Mouse (Mus musculus): ENCODE measurements around the gene Slc29a4. TPM values are rescaled to one million over a fixed set of nuclear protein-coding genes. Genes with fewer than 3 reads are reported as not detected.

Slc29a4 gene
- total and polyA plus RNA-seq, 2 experiments, result 0.04 TPM; not detected in 1

DNA sequence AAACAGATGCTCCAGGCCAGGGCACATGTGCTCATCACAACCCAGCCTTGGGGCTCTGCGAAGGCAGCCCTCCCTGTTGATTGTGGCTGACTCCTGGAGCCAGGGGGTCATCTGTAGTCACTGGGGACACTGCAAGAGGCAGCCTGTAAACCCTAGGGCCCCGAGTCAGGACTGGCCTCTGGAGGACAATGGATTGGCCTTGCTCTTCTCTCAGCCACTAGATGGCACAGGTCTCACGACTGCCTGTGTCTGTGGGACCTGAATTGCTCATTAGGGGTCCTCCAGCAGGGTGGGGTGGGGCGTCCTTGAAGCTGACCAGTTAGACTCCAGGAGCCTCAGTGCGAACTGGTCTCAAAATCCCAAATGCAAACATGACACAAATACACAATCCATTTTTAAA lies 19.2 kb upstream of the Slc29a4 start:
- peak; percentile 49; the same call in 1 of the 2 replicates for TF ChIP-seq CTCF (IDR thresholded peaks at IDR 0.05; ENCODE audit: low read depth, low read length)
- no peak for TF ChIP-seq POLR2A (IDR thresholded peaks at IDR 0.05; ENCODE audit: extremely low read depth, insufficient read depth, low read length)
- Histone ChIP-seq H3K79me2 (ENCODE audit: control insufficient read depth, insufficient read depth, low read length) (no peaks in the 10 kb centered on the region), H3K4me1 (ENCODE audit: control insufficient read depth, insufficient read depth, low read length) (peaks cover 2% of the 10 kb centered on the region; the same call in 1 of the 2 replicates), H3K9ac (ENCODE audit: low read depth, low read length) (no peak overlapping the region), H3K36me3 (ENCODE audit: control insufficient read depth, insufficient read depth, low read length) (peaks cover 3% of the 10 kb centered on the region; the same call in 1 of the 2 replicates), H3K27ac (replicated peaks; ENCODE audit: insufficient read depth, low read depth, low read length) (no peak overlapping the region), H3K4me3 (ENCODE audit: insufficient read depth, low read depth, low read length) (no peak overlapping the region), H3K27me3 (ENCODE audit: control insufficient read depth, insufficient read depth, low read length) (no peaks in the 10 kb centered on the region)
- DNase-seq (ENCODE audit: extremely low read depth, low read depth, low spot score), result no peak
- WGBS, result 28% methylated on average over 5 of the region's 5 CpGs

DNA sequence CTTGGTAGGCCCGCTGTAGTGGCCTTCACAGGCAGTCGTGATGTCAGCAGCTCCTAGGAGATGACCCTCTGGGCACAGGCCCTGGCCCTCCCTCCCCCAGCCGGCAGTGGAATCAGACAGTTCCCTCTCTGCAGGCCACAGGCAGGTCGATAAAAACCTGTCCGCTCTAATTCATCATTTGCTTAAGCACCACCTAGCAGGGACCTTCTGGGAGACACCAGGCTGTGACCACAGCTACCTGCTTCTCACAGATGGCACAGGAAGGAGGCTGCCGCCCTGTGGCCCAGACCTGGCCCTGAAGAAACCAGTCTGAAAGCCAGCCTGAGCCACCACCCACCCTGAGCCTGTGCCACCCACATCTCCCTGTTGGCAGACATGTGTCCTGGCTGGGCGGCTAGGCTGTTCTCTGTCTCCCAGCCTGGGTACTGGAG lies 14.2 kb upstream of the Slc29a4 start:
- Histone ChIP-seq H3K4me3 (ENCODE audit: insufficient read depth, low read depth, low read length) (no peak overlapping the region), H3K9ac (ENCODE audit: low read depth, low read length) (no peak overlapping the region), H3K79me2 (ENCODE audit: control insufficient read depth, insufficient read depth, low read length) (no peaks in the 10 kb centered on the region), H3K27me3 (ENCODE audit: control insufficient read depth, insufficient read depth, low read length) (no peaks in the 10 kb centered on the region), H3K27ac (replicated peaks; ENCODE audit: insufficient read depth, low read depth, low read length) (no peak overlapping the region), H3K36me3 (ENCODE audit: control insufficient read depth, insufficient read depth, low read length) (no peaks in the 10 kb centered on the region), H3K4me1 (ENCODE audit: control insufficient read depth, insufficient read depth, low read length) (peaks cover 2% of the 10 kb centered on the region; the same call in 1 of the 2 replicates)
- 26% methylated on average over 7 of the region's 7 CpGs for WGBS
- peak; percentile 41 for DNase-seq (ENCODE audit: extremely low read depth, low read depth, low spot score)
- TF ChIP-seq CTCF (IDR thresholded peaks at IDR 0.05; ENCODE audit: low read depth, low read length) (no peak), POLR2A (IDR thresholded peaks at IDR 0.05; ENCODE audit: extremely low read depth, insufficient read depth, low read length) (no peak)

DNA sequence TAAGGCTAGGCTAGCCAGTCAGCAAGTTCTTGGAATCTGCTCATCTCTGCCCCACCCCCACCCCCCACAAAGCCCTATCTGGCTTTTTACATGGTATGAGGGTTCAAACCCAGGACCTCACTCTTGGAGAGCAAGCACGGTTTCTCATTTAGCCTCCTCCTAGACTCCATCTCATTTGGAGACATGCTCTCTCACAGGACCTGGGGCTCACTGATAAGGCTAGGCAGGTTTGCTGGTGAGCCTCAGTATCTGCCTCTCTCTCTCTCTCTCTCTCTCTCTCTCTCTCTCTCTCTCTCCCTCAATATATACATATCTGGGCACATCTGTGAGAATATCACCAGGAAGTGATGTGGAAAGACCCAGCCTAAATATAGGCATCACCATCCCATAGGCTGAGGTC lies 13.2 kb upstream of the Slc29a4 start:
- H3K4me1 ChIP-seq (ENCODE audit: control insufficient read depth, insufficient read depth, low read length), result peaks cover 2% of the 10 kb centered on the region; the same call in 1 of the 2 replicates
- H3K9ac ChIP-seq (ENCODE audit: low read depth, low read length), result no peak overlapping the region
- DNase-seq (ENCODE audit: extremely low read depth, low read depth, low spot score), result no peak
- no peaks in the 10 kb centered on the region for H3K27me3 ChIP-seq (ENCODE audit: control insufficient read depth, insufficient read depth, low read length)
- no peak overlapping the region for H3K4me3 ChIP-seq (ENCODE audit: insufficient read depth, low read depth, low read length)
- no peaks in the 10 kb centered on the region for H3K36me3 ChIP-seq (ENCODE audit: control insufficient read depth, insufficient read depth, low read length)
- no peaks in the 10 kb centered on the region for H3K79me2 ChIP-seq (ENCODE audit: control insufficient read depth, insufficient read depth, low read length)
- 93% methylated on average over 1 of the region's 1 CpGs for WGBS
- H3K27ac ChIP-seq (replicated peaks; ENCODE audit: insufficient read depth, low read depth, low read length), result no peak overlapping the region
- no peak for TF ChIP-seq POLR2A (IDR thresholded peaks at IDR 0.05; ENCODE audit: extremely low read depth, insufficient read depth, low read length)
- no peak for TF ChIP-seq CTCF (IDR thresholded peaks at IDR 0.05; ENCODE audit: low read depth, low read length)

DNA sequence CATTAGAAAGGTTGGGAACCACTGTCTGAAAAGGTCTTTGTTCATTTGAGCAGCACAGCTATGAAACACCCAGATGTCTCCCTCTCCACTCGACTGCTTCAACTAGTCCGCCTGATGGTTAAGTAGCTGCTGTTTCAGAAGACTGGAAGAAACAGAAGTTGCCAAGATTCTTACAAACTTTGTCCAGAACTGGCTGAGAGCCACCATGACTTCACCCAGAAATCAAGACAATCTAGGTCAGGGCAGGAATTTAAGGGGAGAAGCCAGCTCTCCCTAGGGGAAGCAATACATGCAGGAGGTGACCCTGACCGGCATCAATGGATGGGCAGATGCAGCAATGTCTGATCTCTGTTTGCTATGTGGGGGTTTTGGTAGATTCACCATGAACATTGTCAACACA lies 10.4 kb upstream of the Slc29a4 start:
- no peaks in the 10 kb centered on the region for H3K36me3 ChIP-seq (ENCODE audit: control insufficient read depth, insufficient read depth, low read length)
- H3K4me1 ChIP-seq (ENCODE audit: control insufficient read depth, insufficient read depth, low read length), result peaks cover 2% of the 10 kb centered on the region; the same call in 1 of the 2 replicates
- DNase-seq (ENCODE audit: extremely low read depth, low read depth, low spot score), result no peak
- no peaks in the 10 kb centered on the region for H3K27me3 ChIP-seq (ENCODE audit: control insufficient read depth, insufficient read depth, low read length)
- no peak overlapping the region for H3K4me3 ChIP-seq (ENCODE audit: insufficient read depth, low read depth, low read length)
- TF ChIP-seq CTCF (IDR thresholded peaks at IDR 0.05; ENCODE audit: low read depth, low read length), result no peak
- TF ChIP-seq POLR2A (IDR thresholded peaks at IDR 0.05; ENCODE audit: extremely low read depth, insufficient read depth, low read length), result no peak
- no peaks in the 10 kb centered on the region for H3K79me2 ChIP-seq (ENCODE audit: control insufficient read depth, insufficient read depth, low read length)
- 88% methylated on average over 3 of the region's 3 CpGs for WGBS
- H3K27ac ChIP-seq (replicated peaks; ENCODE audit: insufficient read depth, low read depth, low read length), result no peak overlapping the region
- no peak overlapping the region for H3K9ac ChIP-seq (ENCODE audit: low read depth, low read length)

DNA sequence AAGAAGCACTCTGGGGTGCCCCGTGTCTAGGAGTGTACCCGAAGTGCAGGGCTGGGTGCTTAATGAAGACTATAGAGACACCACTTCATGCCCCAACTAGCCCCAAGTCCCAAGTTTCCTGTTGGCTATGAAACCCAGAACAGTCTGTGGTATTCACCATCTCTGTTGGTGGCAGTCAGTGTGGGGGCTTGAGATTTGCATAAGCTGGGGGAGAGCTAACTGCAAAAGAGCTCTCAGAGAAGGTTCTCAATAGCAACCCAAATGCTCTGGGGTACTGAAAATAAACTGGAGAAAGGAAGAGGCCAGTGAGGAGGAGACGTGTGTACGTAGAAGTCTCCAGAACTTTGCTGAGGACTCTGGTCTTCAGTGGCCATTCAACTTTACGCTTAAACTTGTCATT lies 9.8 kb upstream of the Slc29a4 start:
- no peak overlapping the region for H3K4me3 ChIP-seq (ENCODE audit: insufficient read depth, low read depth, low read length)
- no peaks in the 10 kb centered on the region for H3K36me3 ChIP-seq (ENCODE audit: control insufficient read depth, insufficient read depth, low read length)
- TF ChIP-seq CTCF (IDR thresholded peaks at IDR 0.05; ENCODE audit: low read depth, low read length), result no peak
- TF ChIP-seq POLR2A (IDR thresholded peaks at IDR 0.05; ENCODE audit: extremely low read depth, insufficient read depth, low read length), result no peak
- H3K9ac ChIP-seq (ENCODE audit: low read depth, low read length), result no peak overlapping the region
- no peak overlapping the region for H3K27ac ChIP-seq (replicated peaks; ENCODE audit: insufficient read depth, low read depth, low read length)
- no peak for DNase-seq (ENCODE audit: extremely low read depth, low read depth, low spot score)
- no peaks in the 10 kb centered on the region for H3K79me2 ChIP-seq (ENCODE audit: control insufficient read depth, insufficient read depth, low read length)
- WGBS, result 93% methylated on average over 5 of the region's 5 CpGs
- H3K4me1 ChIP-seq (ENCODE audit: control insufficient read depth, insufficient read depth, low read length), result peaks cover 2% of the 10 kb centered on the region; the same call in 1 of the 2 replicates
- no peaks in the 10 kb centered on the region for H3K27me3 ChIP-seq (ENCODE audit: control insufficient read depth, insufficient read depth, low read length)

DNA sequence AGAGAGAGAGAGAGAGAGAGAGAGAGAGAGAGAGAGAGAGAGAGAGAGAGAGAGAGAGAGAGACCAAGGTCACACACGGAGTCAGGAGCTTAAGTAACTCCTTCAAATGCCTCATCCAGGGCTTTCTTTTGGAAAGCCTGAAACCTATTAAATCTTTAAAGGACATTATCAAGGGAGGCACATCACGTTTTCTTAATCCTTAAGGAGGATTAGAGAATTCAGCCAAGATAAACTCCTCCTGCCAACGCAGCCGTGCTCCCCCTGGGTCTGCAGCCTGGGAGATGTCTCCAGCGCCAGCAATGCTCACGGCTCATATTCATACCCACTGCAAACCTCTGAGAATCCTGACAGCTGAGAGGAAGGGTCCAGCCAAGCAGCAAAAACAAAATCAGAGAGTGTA lies 3.4 kb upstream of the Slc29a4 start:
- 50% methylated on average over 6 of the region's 6 CpGs for WGBS
- H3K9ac ChIP-seq (ENCODE audit: low read depth, low read length), result no peak overlapping the region

More for the DNA sequence above, 3.4 kb upstream of the Slc29a4 start:
- Histone ChIP-seq H3K4me1 (ENCODE audit: control insufficient read depth, insufficient read depth, low read length) (no peaks in the 10 kb centered on the region), H3K4me3 (ENCODE audit: insufficient read depth, low read depth, low read length) (no peak overlapping the region), H3K27me3 (ENCODE audit: control insufficient read depth, insufficient read depth, low read length) (no peaks in the 10 kb centered on the region), H3K79me2 (ENCODE audit: control insufficient read depth, insufficient read depth, low read length) (no peaks in the 10 kb centered on the region), H3K27ac (replicated peaks; ENCODE audit: insufficient read depth, low read depth, low read length) (no peak overlapping the region), H3K36me3 (ENCODE audit: control insufficient read depth, insufficient read depth, low read length) (no peaks in the 10 kb centered on the region)
- no peak for DNase-seq (ENCODE audit: extremely low read depth, low read depth, low spot score)
- TF ChIP-seq CTCF (IDR thresholded peaks at IDR 0.05; ENCODE audit: low read depth, low read length), result no peak
- no peak for TF ChIP-seq POLR2A (IDR thresholded peaks at IDR 0.05; ENCODE audit: extremely low read depth, insufficient read depth, low read length)

Data from liver, adult 2 months (tissue).